Mouse (Mus musculus) forebrain, embryonic 13.5 days (tissue): Measurements from ENCODE around the gene Ppp1r13b. TPM values are rescaled to one million over a fixed set of nuclear protein-coding genes. Genes with fewer than 3 reads are reported as not detected.

Experiments used
- ATAC-seq: fragments of 200-750 bp; cut with Nextera tagmentation; 2 replicates; pipeline ENCODE4 v1.8.0; 2017
- H3K27ac ChIP-seq: fragments of 300-500 bp; sonication (generic); 2 replicates; pipeline ENCODE4 v1.5.1; 2015; ENCODE audit warnings: inconsistent platforms, mild to moderate bottlenecking, moderate library complexity
- H3K27me3 ChIP-seq: fragments of 300-500 bp; sonication (generic); 2 replicates; pipeline ENCODE4 v1.6.1; 2015; ENCODE audit warnings: mild to moderate bottlenecking, inconsistent platforms
- H3K36me3 ChIP-seq: fragments of 300-500 bp; sonication (generic); 2 replicates; pipeline ENCODE4 v1.6.1; 2015; ENCODE audit warnings: mild to moderate bottlenecking, inconsistent platforms; ENCODE audit not compliant: poor library complexity, severe bottlenecking
- H3K4me1 ChIP-seq: fragments of 300-500 bp; sonication (generic); 2 replicates; pipeline ENCODE4 v1.6.1; 2015; ENCODE audit warnings: inconsistent platforms
- H3K4me2 ChIP-seq: fragments of 300-500 bp; sonication (generic); 2 replicates; pipeline ENCODE4 v1.6.1; 2015; ENCODE audit warnings: inconsistent platforms, mild to moderate bottlenecking, moderate library complexity
- H3K4me3 ChIP-seq: fragments of 300-500 bp; sonication (generic); 2 replicates; pipeline ENCODE4 v1.5.1; 2015; ENCODE audit warnings: mild to moderate bottlenecking, inconsistent platforms
- H3K9ac ChIP-seq: fragments of 300-500 bp; sonication (generic); 2 replicates; pipeline ENCODE4 v1.6.1; 2015; ENCODE audit warnings: mild to moderate bottlenecking, inconsistent platforms
- H3K9me3 ChIP-seq: fragments of 300-500 bp; sonication (generic); replicated peaks from 2 replicates; pipeline ENCODE4 v1.6.1; 2016; ENCODE audit warnings: inconsistent platforms
- WGBS: fragments of 180-500 bp; shearing (Covaris S2); methylation state at CpG from one replicate; pipeline ENCODE4 v1.1.7; 2015; 5-methylcytosine and 5-hydroxymethylcytosine counted together
- polyA plus RNA-seq: library from polyadenylated mRNA; unstranded; fragments of >200 nt; fragmentation: Nextera tagmentation; extraction: Ambion mirVana; gene quantifications from 2 replicates; pipeline ENCODE4 v1.2.1, GENCODE M21; 2015

Ppp1r13b gene
- polyA plus RNA-seq, 1 experiment from 2014 or later: 9.3 TPM

- H3K27ac ChIP-seq: no peak overlapping the region; the same call in 1 of the 2 replicates
- peak; percentile 77 for ATAC-seq
- H3K4me2 ChIP-seq: peak overlapping the region; percentile 30; the same call in 1 of the 2 replicates
- no peaks in the 10 kb centered on the region for H3K36me3 ChIP-seq
- no peaks in the 10 kb centered on the region for H3K9me3 ChIP-seq
- H3K9ac ChIP-seq: no peak overlapping the region; the same call in 1 of the 2 replicates
- no peak overlapping the region for H3K4me3 ChIP-seq
- H3K27me3 ChIP-seq: peaks cover 11% of the 10 kb centered on the region; the same call in 1 of the 2 replicates
- peaks cover 17% of the 10 kb centered on the region for H3K4me1 ChIP-seq
- 34% methylated on average over 24 of the region's 24 CpGs for WGBS
These were observed 29.0 kb upstream of the Ppp1r13b start for GRCm38 (mm10) chr12:111936706-111937550.

GRCm38 (mm10) chr12:111933971-111934370 lies 26.1 kb upstream of the Ppp1r13b start:
- H3K27me3 ChIP-seq: peaks cover 7% of the 10 kb centered on the region; the same call in 1 of the 2 replicates
- no peaks in the 10 kb centered on the region for H3K36me3 ChIP-seq
- H3K9me3 ChIP-seq: no peaks in the 10 kb centered on the region
- no peak overlapping the region for H3K9ac ChIP-seq
- no peak overlapping the region for H3K27ac ChIP-seq
- no peak for ATAC-seq
- no peak overlapping the region for H3K4me3 ChIP-seq
- WGBS: 81% methylated on average over 2 of the region's 2 CpGs
- no peak overlapping the region for H3K4me2 ChIP-seq
- H3K4me1 ChIP-seq: peaks cover 17% of the 10 kb centered on the region

- H3K4me2 ChIP-seq: no peak overlapping the region
- 60% methylated on average over 10 of the region's 11 CpGs for WGBS
- ATAC-seq: no peak
These were observed 25.3 kb upstream of the Ppp1r13b start for GRCm38 (mm10) chr12:111933032-111933704.

GRCm38 (mm10) chr12:111932513-111932912 lies 24.6 kb upstream of the Ppp1r13b start:
- Histone ChIP-seq H3K9me3 (no peaks in the 10 kb centered on the region), H3K36me3 (no peaks in the 10 kb centered on the region), H3K4me3 (no peak overlapping the region), H3K9ac (no peak overlapping the region), H3K27ac (no peak overlapping the region), H3K4me2 (no peak overlapping the region), H3K4me1 (peaks cover 14% of the 10 kb centered on the region), H3K27me3 (no peaks in the 10 kb centered on the region)
- WGBS: 76% methylated on average over 3 of the region's 3 CpGs
- no peak for ATAC-seq

More at GRCm38 (mm10) chr12:111933032-111933704, 25.3 kb upstream of the Ppp1r13b start:
- Histone ChIP-seq H3K27ac (no peak overlapping the region), H3K36me3 (no peaks in the 10 kb centered on the region), H3K4me1 (peaks cover 17% of the 10 kb centered on the region), H3K4me3 (no peak overlapping the region), H3K9ac (no peak overlapping the region), H3K27me3 (no peaks in the 10 kb centered on the region), H3K9me3 (no peaks in the 10 kb centered on the region)

GRCm38 (mm10) chr12:111931411-111932025 lies 23.6 kb upstream of the Ppp1r13b start:
- no peak overlapping the region for H3K9ac ChIP-seq
- peaks cover 8% of the 10 kb centered on the region for H3K4me1 ChIP-seq
- no peaks in the 10 kb centered on the region for H3K27me3 ChIP-seq
- no peak overlapping the region for H3K27ac ChIP-seq
- H3K36me3 ChIP-seq: no peaks in the 10 kb centered on the region
- H3K4me2 ChIP-seq: no peak overlapping the region
- WGBS: 88% methylated on average over 9 of the region's 9 CpGs
- no peaks in the 10 kb centered on the region for H3K9me3 ChIP-seq
- no peak for ATAC-seq
- no peak overlapping the region for H3K4me3 ChIP-seq

- Histone ChIP-seq H3K27ac (no peak overlapping the region), H3K9me3 (no peaks in the 10 kb centered on the region), H3K27me3 (no peaks in the 10 kb centered on the region), H3K36me3 (no peaks in the 10 kb centered on the region), H3K4me3 (no peak overlapping the region), H3K4me2 (no peak overlapping the region), H3K9ac (no peak overlapping the region), H3K4me1 (peaks cover 4% of the 10 kb centered on the region; the same call in 1 of the 2 replicates)
- ATAC-seq: no peak
- 89% methylated on average over 18 of the region's 18 CpGs for WGBS
These were observed 20.6 kb upstream of the Ppp1r13b start for GRCm38 (mm10) chr12:111928411-111928966.

GRCm38 (mm10) chr12:111927338-111927737 lies 19.4 kb upstream of the Ppp1r13b start:
- Histone ChIP-seq H3K4me2 (no peak overlapping the region), H3K27ac (no peak overlapping the region), H3K4me1 (peaks cover 4% of the 10 kb centered on the region; the same call in 1 of the 2 replicates), H3K36me3 (no peaks in the 10 kb centered on the region), H3K9ac (no peak overlapping the region), H3K9me3 (no peaks in the 10 kb centered on the region), H3K4me3 (no peak overlapping the region), H3K27me3 (no peaks in the 10 kb centered on the region)
- ATAC-seq: no peak
- WGBS: 83% methylated on average over 1 of the region's 1 CpGs

GRCm38 (mm10) chr12:111923117-111923516 lies 15.2 kb upstream of the Ppp1r13b start:
- no peak overlapping the region for H3K9ac ChIP-seq
- peaks cover 4% of the 10 kb centered on the region; the same call in 1 of the 2 replicates for H3K4me1 ChIP-seq
- H3K36me3 ChIP-seq: no peaks in the 10 kb centered on the region
- H3K27ac ChIP-seq: no peak overlapping the region
- H3K9me3 ChIP-seq: no peaks in the 10 kb centered on the region
- 91% methylated on average over 6 of the region's 6 CpGs for WGBS
- no peak overlapping the region for H3K4me3 ChIP-seq
- H3K27me3 ChIP-seq: 0 out of 2 replicates have a peak, but pooled peaks cover 2% of the 10 kb centered on the region
- no peak for ATAC-seq
- no peak overlapping the region for H3K4me2 ChIP-seq

- H3K4me3 ChIP-seq: no peak overlapping the region
- no peak overlapping the region for H3K27ac ChIP-seq
- H3K9me3 ChIP-seq: no peaks in the 10 kb centered on the region
- no peaks in the 10 kb centered on the region for H3K36me3 ChIP-seq
- 0 out of 2 replicates have a peak, but pooled peaks cover 2% of the 10 kb centered on the region for H3K27me3 ChIP-seq
- no peak overlapping the region for H3K9ac ChIP-seq
- H3K4me2 ChIP-seq: no peak overlapping the region
- H3K4me1 ChIP-seq: peaks cover 5% of the 10 kb centered on the region; the same call in 1 of the 2 replicates
- WGBS: 65% methylated on average over 9 of the region's 9 CpGs
- no peak for ATAC-seq
These were observed 12.1 kb upstream of the Ppp1r13b start for GRCm38 (mm10) chr12:111920046-111920445.

- Histone ChIP-seq H3K9me3 (no peaks in the 10 kb centered on the region), H3K27me3 (0 out of 2 replicates have a peak, but pooled peaks cover 2% of the 10 kb centered on the region), H3K9ac (no peak overlapping the region; the same call in 1 of the 2 replicates), H3K4me1 (peaks cover 5% of the 10 kb centered on the region; the same call in 1 of the 2 replicates), H3K4me2 (no peak overlapping the region), H3K36me3 (no peaks in the 10 kb centered on the region), H3K4me3 (no peak overlapping the region), H3K27ac (no peak overlapping the region)
- 58% methylated on average over 12 of the region's 12 CpGs for WGBS
- ATAC-seq: no peak
These were observed 8.8 kb upstream of the Ppp1r13b start for GRCm38 (mm10) chr12:111916514-111917217.

- Histone ChIP-seq H3K9ac (no peak overlapping the region), H3K27ac (no peak overlapping the region), H3K9me3 (no peaks in the 10 kb centered on the region), H3K4me2 (no peak overlapping the region), H3K4me1 (peaks cover 5% of the 10 kb centered on the region; the same call in 1 of the 2 replicates), H3K36me3 (no peaks in the 10 kb centered on the region), H3K27me3 (0 out of 2 replicates have a peak, but pooled peaks cover 2% of the 10 kb centered on the region), H3K4me3 (no peak overlapping the region)
- 88% methylated on average over 6 of the region's 6 CpGs for WGBS
- no peak for ATAC-seq
These were observed 7.9 kb upstream of the Ppp1r13b start for GRCm38 (mm10) chr12:111915781-111916180.
